Mouse (Mus musculus) heart, embryonic 12.5 days (tissue): ENCODE data around the gene Aqp11. TPM values are rescaled to one million over a fixed set of nuclear protein-coding genes. Genes with fewer than 3 reads are reported as not detected.
A peak's percentile ranks its signal among the peaks of the same experiment; 100 is the strongest.

ENCODE experiments used
- ATAC-seq: fragments of 200-750 bp; cut with Nextera tagmentation; 2 replicates; pipeline ENCODE4 v1.8.0; 2017; ENCODE audit warnings: moderate TSS enrichment, moderate library complexity; ENCODE audit not compliant: insufficient number of reproducible peaks, low FRiP score
- H3K27ac ChIP-seq: fragments of 300-500 bp; sonication (generic); 2 replicates; pipeline ENCODE4 v1.5.1; 2016; ENCODE audit warnings: mild to moderate bottlenecking, moderate library complexity; ENCODE audit not compliant: poor library complexity, severe bottlenecking
- H3K27me3 ChIP-seq: fragments of 300-500 bp; sonication (generic); replicated peaks from 2 replicates; pipeline ENCODE4 v1.6.1; 2016; ENCODE audit warnings: mild to moderate bottlenecking, moderate library complexity
- H3K36me3 ChIP-seq: fragments of 300-500 bp; sonication (generic); 2 replicates; pipeline ENCODE4 v1.6.1; 2016; ENCODE audit warnings: mild to moderate bottlenecking, moderate library complexity
- H3K4me1 ChIP-seq: fragments of 300-500 bp; sonication (generic); replicated peaks from 2 replicates; pipeline ENCODE4 v1.6.1; 2016; ENCODE audit warnings: mild to moderate bottlenecking
- H3K4me2 ChIP-seq: fragments of 300-500 bp; sonication (generic); 2 replicates; pipeline ENCODE4 v1.6.1; 2016; ENCODE audit warnings: mild to moderate bottlenecking, moderate library complexity
- H3K4me3 ChIP-seq: fragments of 300-500 bp; sonication (generic); 2 replicates; pipeline ENCODE4 v1.5.1; 2016; ENCODE audit warnings: mild to moderate bottlenecking
- H3K9ac ChIP-seq: fragments of 300-500 bp; sonication (generic); 2 replicates; pipeline ENCODE4 v1.6.1; 2016; ENCODE audit warnings: mild to moderate bottlenecking, moderate library complexity
- H3K9me3 ChIP-seq: fragments of 300-500 bp; sonication (generic); replicated peaks from 2 replicates; pipeline ENCODE4 v1.6.1; 2016; ENCODE audit warnings: mild to moderate bottlenecking, moderate library complexity
- WGBS: fragments of 180-500 bp; shearing (Covaris S2); methylation state at CpG from one replicate; pipeline ENCODE4 v1.1.7; 2016; 5-methylcytosine and 5-hydroxymethylcytosine counted together
- polyA plus RNA-seq: library from polyadenylated mRNA; unstranded; fragments of >200 nt; fragmentation: Nextera tagmentation; extraction: Ambion mirVana; gene quantifications from 2 replicates; pipeline ENCODE4 v1.2.1, GENCODE M21; 2016

Gene Aqp11
- polyA plus RNA-seq: 2.5 TPM in 2 replicates

DNA sequence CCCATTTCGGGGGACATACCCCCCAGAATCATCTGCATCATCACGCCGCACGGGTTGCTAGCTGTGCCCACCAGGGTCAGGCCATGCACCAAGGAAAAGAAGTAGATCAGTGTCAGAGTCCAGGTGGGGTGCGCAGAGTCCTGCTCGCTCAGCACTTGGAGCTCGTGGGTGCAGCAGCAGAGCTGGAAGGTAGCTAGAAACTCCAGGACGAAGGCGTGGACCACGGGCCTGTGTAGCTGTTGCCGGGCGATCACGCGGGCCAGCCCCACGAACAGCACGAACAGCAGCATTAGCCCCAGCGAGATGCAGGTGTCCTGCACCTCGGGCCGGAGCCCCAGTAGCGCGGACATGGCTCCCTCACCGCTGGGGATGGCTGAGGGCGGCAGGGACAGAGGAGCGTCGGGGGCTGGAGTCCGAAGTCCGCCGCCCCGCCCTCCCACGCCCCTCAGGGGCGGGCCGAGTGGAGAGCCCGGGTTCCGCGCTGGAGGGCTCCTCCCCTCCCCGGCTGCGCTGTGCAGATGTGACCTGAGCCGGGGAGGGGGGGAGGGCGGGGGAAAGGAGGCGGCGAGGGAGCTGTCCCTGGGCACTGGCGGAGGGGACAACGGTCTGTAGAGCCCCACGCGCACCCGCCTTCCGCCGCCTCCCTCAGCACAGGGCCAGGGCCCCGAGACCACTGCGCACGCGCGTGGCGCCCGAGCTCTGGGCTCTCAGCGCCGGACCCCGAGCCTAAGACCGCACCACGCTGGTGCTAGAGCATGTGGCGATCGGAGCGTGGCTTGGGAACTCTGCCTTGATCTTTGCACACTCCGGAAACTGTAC, at the start of gene Aqp11:
Gene Aqp11 (minus strand): TSS at position 652 of the 819 bp plus-strand sequence.
- Histone ChIP-seq H3K4me1 (peaks cover 12% of the 10 kb centered on the region), H3K27ac (no peak within 1 kb of the TSS), H3K4me2 (peak within 1 kb of the TSS; percentile 94), H3K4me3 (peak within 1 kb of the TSS; percentile 63), H3K36me3 (no peaks in the 10 kb centered on the region), H3K9me3 (no peaks in the 10 kb centered on the region), H3K9ac (peak within 1 kb of the TSS; percentile 66), H3K27me3 (0 out of 2 replicates have a peak, but pooled peaks cover 3% of the 10 kb centered on the region)
- under 1% methylated on average over 58 of the region's 64 CpGs for WGBS
- peak; percentile 98 for ATAC-seq

DNA sequence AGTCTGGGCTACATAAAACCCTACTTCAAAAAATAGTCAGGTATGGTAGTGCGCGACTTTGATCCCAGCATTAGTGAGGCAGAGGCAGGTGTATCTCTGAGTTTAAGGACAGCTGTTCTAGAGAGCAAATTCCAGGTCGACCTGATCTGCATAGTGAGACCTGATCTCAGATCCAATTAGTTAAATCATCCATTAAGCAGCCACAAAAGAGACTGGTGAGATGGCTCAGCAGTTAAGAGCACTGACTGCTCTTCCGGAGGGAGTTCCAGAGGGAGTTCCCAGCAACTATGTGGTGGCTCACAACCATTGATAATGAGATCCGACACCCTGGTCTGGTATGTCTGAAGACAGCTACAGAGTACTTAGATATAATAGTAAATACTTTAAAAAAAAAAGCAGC, 45.4 kb upstream of the Aqp11 start:
- Histone ChIP-seq H3K27me3 (peaks cover 30% of the 10 kb centered on the region), H3K4me2 (no peak overlapping the region), H3K9me3 (peaks cover 5% of the 10 kb centered on the region; the same call in 1 of the 2 replicates), H3K27ac (no peak overlapping the region), H3K36me3 (no peaks in the 10 kb centered on the region), H3K9ac (no peak overlapping the region), H3K4me3 (no peak overlapping the region), H3K4me1 (no peaks in the 10 kb centered on the region)
- WGBS: 56% methylated on average over 5 of the region's 5 CpGs
- no peak for ATAC-seq

DNA sequence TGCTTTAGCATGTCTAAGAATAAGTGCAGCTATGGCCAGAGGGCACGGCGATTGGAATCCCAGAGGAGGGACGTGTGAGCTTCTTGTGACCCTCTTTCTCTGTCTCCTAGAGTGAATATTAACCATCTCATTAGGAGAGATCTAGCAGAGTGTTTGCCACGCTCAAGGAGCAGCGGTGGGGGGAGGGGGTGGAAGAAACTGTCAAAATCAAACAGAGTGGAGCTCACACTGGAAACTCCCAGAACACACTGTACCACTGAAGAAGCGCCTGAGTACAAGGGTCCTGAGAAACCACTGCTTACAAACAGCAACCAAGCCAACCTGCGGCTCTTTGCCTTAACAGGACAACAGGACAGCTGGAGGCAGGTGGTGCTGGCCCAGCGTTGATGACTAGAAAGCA, 43.4 kb upstream of the Aqp11 start:
- ATAC-seq: no peak
- WGBS: 73% methylated on average over 8 of the region's 8 CpGs
- H3K4me2 ChIP-seq: no peak overlapping the region
- H3K27ac ChIP-seq: no peak overlapping the region
- no peaks in the 10 kb centered on the region for H3K4me1 ChIP-seq
- peaks cover 18% of the 10 kb centered on the region for H3K27me3 ChIP-seq
- H3K9ac ChIP-seq: no peak overlapping the region
- H3K4me3 ChIP-seq: no peak overlapping the region
- peaks cover 7% of the 10 kb centered on the region; the same call in 1 of the 2 replicates for H3K9me3 ChIP-seq
- H3K36me3 ChIP-seq: no peaks in the 10 kb centered on the region

DNA sequence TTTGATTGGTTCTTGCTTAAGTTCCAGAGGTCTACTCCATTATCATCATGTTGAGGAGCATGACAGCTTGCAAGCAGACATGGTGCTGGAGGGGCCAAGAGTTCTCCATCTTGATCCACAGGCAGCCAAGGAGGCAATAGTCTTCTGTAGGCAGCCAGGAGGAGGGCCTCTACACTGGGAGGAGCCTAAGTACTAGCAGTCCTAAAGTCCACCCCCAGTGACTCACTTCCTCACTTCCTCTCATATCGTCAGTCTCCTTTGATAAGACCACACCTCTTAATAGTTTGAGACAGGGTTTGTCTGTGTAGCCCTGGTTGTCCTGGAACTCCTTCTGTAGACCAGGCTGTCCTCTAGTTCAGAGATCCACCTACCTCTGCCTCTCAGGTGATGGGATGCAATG, 42.7 kb upstream of the Aqp11 start:
- Histone ChIP-seq H3K9me3 (peaks cover 7% of the 10 kb centered on the region; the same call in 1 of the 2 replicates), H3K36me3 (no peaks in the 10 kb centered on the region), H3K27me3 (peaks cover 18% of the 10 kb centered on the region), H3K4me2 (no peak overlapping the region), H3K27ac (no peak overlapping the region), H3K9ac (no peak overlapping the region), H3K4me1 (no peaks in the 10 kb centered on the region), H3K4me3 (no peak overlapping the region)
- WGBS: 36% methylated on average over 1 of the region's 1 CpGs
- ATAC-seq: no peak

DNA sequence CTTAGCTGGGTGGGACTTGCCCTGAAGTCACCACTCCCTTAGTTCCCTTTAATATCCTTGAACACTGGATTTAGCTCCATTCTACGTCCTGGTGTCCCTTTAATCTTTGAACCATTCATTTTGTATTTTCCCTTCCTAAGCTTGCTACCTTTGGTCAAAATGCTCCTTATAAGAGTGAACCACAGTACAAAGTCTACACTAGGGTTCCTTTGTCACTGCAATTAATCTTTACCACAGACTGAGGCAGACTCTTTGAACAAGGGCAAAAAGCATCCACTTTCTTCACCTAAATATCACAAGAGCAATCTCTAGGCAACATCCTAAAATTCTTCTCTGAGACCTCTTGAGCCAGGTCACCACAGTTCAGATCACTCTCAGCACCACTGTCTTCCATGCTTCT, 42.1 kb upstream of the Aqp11 start:
- no peak for ATAC-seq
- Histone ChIP-seq H3K4me2 (no peak overlapping the region), H3K27ac (no peak overlapping the region), H3K4me1 (no peaks in the 10 kb centered on the region), H3K9me3 (peaks cover 7% of the 10 kb centered on the region; the same call in 1 of the 2 replicates), H3K9ac (no peak overlapping the region), H3K4me3 (no peak overlapping the region), H3K36me3 (no peaks in the 10 kb centered on the region), H3K27me3 (peaks cover 12% of the 10 kb centered on the region; the same call in 1 of the 2 replicates)
- WGBS: 76% methylated on average over 1 of the region's 1 CpGs

DNA sequence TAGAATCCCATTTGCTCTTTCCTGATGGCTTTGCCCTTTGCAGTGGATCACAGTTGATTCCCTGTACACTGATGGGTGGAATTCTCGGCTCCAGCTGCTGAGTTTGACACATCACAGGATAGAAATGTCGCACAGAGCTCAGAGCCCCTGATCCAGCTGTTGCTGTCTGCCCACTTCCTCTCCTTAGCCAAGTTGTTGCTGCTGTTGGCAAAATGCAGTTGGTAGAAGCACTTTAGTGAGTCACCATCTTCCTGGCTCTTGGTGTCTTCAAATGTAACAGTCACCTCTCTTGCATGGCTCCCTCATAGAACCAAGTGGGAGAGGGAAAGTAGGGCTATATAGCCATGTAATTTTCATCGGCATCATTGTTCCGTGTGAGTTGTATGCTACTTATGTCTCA, 39.1 kb upstream of the Aqp11 start:
- Histone ChIP-seq H3K4me3 (no peak overlapping the region), H3K4me1 (no peaks in the 10 kb centered on the region), H3K36me3 (no peaks in the 10 kb centered on the region), H3K4me2 (no peak overlapping the region), H3K9me3 (peaks cover 7% of the 10 kb centered on the region; the same call in 1 of the 2 replicates), H3K27ac (no peak overlapping the region), H3K27me3 (no peaks in the 10 kb centered on the region), H3K9ac (no peak overlapping the region)
- no peak for ATAC-seq
- WGBS: 78% methylated on average over 4 of the region's 4 CpGs

DNA sequence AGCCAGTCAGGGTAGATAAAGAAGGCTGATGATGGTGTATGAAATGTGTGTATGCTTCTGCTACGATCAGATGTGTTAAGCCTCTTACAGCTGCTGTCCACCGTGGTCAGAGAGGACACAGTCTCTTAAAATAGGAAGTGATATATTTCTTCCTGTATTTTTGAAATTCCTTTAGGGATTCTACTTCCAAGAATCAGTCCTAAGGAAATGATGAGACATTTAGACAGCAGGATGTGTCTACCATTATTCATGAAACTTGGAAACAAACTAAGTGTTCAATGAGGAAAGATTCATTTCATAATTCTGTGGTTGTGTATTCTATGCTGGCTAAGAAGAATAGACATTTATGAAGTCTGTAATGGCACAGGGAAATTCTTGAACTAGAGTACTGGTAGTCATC, 37.8 kb upstream of the Aqp11 start:
- Histone ChIP-seq H3K36me3 (no peaks in the 10 kb centered on the region), H3K4me3 (no peak overlapping the region), H3K4me1 (no peaks in the 10 kb centered on the region), H3K9me3 (peaks cover 7% of the 10 kb centered on the region; the same call in 1 of the 2 replicates), H3K27ac (no peak overlapping the region), H3K27me3 (no peaks in the 10 kb centered on the region), H3K4me2 (no peak overlapping the region), H3K9ac (no peak overlapping the region)
- 50% methylated on average over 2 of the region's 2 CpGs for WGBS
- no peak for ATAC-seq

DNA sequence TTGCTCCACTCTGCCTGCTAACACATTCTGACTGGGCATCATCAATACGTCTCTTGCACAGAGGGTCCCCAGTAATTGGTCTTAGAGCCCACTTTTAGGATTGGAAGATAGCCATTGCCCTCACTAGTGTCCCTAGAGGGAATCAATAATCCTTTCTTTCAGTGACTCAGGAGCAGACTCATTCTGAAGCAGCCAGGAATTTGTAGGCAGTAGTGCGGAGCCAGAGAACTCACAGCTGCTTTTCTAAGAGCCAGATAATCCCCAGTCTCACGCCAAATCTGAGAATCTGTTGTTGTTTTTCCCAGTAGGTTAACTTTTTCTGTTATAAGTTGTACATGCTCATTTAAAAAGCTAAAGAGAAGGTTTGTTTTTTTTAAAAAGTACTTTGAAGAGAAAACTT, 37.3 kb upstream of the Aqp11 start:
- H3K4me2 ChIP-seq: no peak overlapping the region
- H3K36me3 ChIP-seq: no peaks in the 10 kb centered on the region
- no peaks in the 10 kb centered on the region for H3K4me1 ChIP-seq
- H3K27ac ChIP-seq: no peak overlapping the region
- WGBS: 38% methylated on average over 3 of the region's 3 CpGs
- no peak overlapping the region for H3K4me3 ChIP-seq
- no peak overlapping the region for H3K9ac ChIP-seq
- H3K9me3 ChIP-seq: peaks cover 3% of the 10 kb centered on the region; the same call in 1 of the 2 replicates
- no peaks in the 10 kb centered on the region for H3K27me3 ChIP-seq
- no peak for ATAC-seq

DNA sequence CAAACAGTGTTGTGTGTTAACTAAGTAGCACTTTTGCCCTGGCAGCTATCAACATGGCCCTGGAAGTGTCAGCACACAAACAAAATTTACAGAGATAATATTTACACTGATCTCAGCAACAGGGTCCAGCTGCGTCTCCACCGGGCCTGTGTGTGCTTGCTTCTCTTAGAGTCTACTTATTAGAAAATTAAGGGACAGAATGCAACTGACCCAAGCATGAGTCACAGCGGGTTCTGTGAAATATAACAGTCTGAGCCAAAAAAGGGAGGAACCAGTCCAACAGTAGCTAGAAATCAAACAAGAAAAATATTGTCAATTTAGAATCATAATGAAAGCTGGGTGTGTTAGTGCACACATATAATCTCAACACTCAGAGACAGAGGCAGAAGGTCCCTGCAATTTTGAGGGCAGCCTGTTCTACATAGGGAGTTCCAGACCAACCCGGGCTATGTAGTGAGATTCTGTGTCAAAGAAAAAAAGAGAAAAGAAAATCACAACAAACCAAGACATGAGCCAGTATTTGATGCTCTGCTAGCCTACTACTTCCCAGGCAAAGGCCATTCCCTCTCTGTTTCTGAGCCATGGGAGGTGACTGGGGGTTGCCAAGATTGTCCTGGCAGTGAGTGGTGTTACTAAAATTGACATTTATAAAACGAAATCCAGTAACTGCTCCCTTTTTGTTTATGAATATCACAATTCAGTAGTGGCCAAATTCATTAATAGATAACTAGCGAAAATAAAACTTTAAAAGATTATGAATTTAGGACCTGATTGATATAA, 32.9 kb upstream of the Aqp11 start:
- Histone ChIP-seq H3K4me3 (no peak overlapping the region), H3K27me3 (no peaks in the 10 kb centered on the region), H3K4me1 (no peaks in the 10 kb centered on the region), H3K4me2 (no peak overlapping the region), H3K9ac (no peak overlapping the region), H3K27ac (no peak overlapping the region), H3K36me3 (no peaks in the 10 kb centered on the region), H3K9me3 (no peaks in the 10 kb centered on the region)
- 74% methylated on average over 6 of the region's 6 CpGs for WGBS
- no peak for ATAC-seq

DNA sequence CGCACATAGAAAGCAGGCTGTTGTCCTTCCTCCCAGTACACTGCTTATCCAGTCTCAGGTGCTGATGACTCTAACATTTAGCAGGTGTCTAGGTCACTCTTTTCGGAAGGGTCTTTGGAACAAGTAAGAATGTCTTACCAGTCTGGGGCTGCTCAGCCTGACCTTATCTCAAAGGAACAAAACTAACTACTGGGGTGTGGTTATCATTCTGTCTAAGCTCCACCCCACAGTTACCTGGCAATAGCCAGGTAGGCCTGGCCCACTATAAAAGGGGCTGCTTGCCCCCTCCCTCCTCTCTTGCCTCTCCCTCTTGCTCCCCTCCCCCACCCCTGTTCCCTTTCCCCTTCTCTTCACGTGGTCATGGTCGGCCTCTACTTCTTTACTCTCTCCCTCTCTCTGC, 30.9 kb upstream of the Aqp11 start:
- no peak overlapping the region for H3K9ac ChIP-seq
- H3K4me1 ChIP-seq: no peaks in the 10 kb centered on the region
- no peak overlapping the region for H3K27ac ChIP-seq
- H3K4me3 ChIP-seq: no peak overlapping the region
- H3K36me3 ChIP-seq: no peaks in the 10 kb centered on the region
- no peak for ATAC-seq
- H3K9me3 ChIP-seq: no peaks in the 10 kb centered on the region
- no peaks in the 10 kb centered on the region for H3K27me3 ChIP-seq
- no peak overlapping the region for H3K4me2 ChIP-seq
- WGBS: 68% methylated on average over 4 of the region's 4 CpGs

DNA sequence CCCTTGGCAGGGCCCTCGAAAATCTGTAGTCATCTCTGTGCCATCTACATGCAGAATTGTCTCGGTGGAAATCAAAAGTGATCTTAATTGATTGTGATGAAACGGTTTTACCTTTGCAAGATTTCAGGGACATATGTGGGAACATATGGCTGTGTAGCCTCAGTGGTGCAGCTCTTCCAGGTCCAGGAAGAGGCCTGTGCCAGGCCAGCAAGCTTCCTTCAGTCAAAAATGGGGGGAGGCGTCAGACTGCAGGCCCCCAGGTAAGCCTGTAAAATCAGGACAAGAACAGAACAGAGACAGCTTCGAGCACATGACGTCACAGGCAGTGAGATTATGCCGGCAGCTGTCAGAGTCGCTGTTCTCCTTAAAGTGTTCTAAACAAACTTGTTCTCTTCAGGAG, 29.8 kb upstream of the Aqp11 start:
- ATAC-seq: no peak
- Histone ChIP-seq H3K27me3 (no peaks in the 10 kb centered on the region), H3K9me3 (no peaks in the 10 kb centered on the region), H3K27ac (no peak overlapping the region), H3K4me3 (no peak overlapping the region), H3K4me2 (no peak overlapping the region), H3K9ac (no peak overlapping the region), H3K36me3 (no peaks in the 10 kb centered on the region), H3K4me1 (no peaks in the 10 kb centered on the region)
- WGBS: 69% methylated on average over 8 of the region's 8 CpGs
